In genomic region chr4:133390042-133390441, GRCm38 (mm10) we compare ENCODE assay signal across 12 mouse cellular contexts. TPM values are rescaled to one million over a fixed set of nuclear protein-coding genes. Genes with fewer than 3 reads are reported as not detected.
DNase-seq lines count a peak whose midpoint lies in the region; ATAC-seq and TF ChIP-seq lines count a peak whose summit lies in the region.
"Had no signal": no experiment of that assay in that cellular context is flagged by ENCODE, and none has a peak within 500 bp of the region (broad histone marks: within the 10 kb centered on the region; RNA-seq: fewer than 3 reads in every experiment).

No protein-coding gene starts in this region.

- H3K4me1 ChIP-seq in heart, embryonic 13.5 days = peaks cover 60% of the 10 kb centered on the region
- H3K4me1 ChIP-seq in liver, postnatal 0 days (ENCODE audit: insufficient read depth) = peaks cover 46% of the 10 kb centered on the region

- H3K4me2 ChIP-seq in heart, embryonic 13.5 days = no peak overlapping the region
- 0 out of 2 replicates have a peak overlapping the region, but pooled peaks have one; percentile 5 for H3K4me2 ChIP-seq in liver, postnatal 0 days (ENCODE audit: low read depth, low read length)
- H3K4me2 ChIP-seq: limb, embryonic 13.5 days had no signal

- no peaks in the 10 kb centered on the region for H3K9me3 ChIP-seq in heart, embryonic 13.5 days
- H3K9me3 ChIP-seq in liver, postnatal 0 days (ENCODE audit: low read length) = no peaks in the 10 kb centered on the region
- H3K9me3 ChIP-seq: limb, embryonic 13.5 days had no signal

- peak overlapping the region; percentile 70 for H3K27ac ChIP-seq in heart, embryonic 13.5 days (replicated peaks)
- H3K27ac ChIP-seq in liver, postnatal 0 days (ENCODE audit: low read depth) = peak overlapping the region; percentile 77
- H3K27ac ChIP-seq: limb, embryonic 13.5 days had no signal

- no peaks in the 10 kb centered on the region for H3K27me3 ChIP-seq in heart, embryonic 13.5 days (replicated peaks)
- H3K27me3 ChIP-seq in liver, postnatal 0 days (ENCODE audit: insufficient read depth, low read length) = no peaks in the 10 kb centered on the region
- H3K27me3 ChIP-seq: limb, embryonic 13.5 days; Patski had no signal

- ATAC-seq in heart, embryonic 13.5 days (ENCODE audit: extremely low read depth, insufficient number of reproducible peaks, low FRiP score, low TSS enrichment) = no peak
- peak; percentile 89 for ATAC-seq in liver, postnatal 0 days
- ATAC-seq: Patski had no signal

- H3K9ac ChIP-seq in heart, embryonic 13.5 days = peak overlapping the region; percentile 24; the same call in 1 of the 2 replicates
- no peak overlapping the region for H3K9ac ChIP-seq in liver, postnatal 0 days (replicated peaks)
- H3K9ac ChIP-seq: limb, embryonic 13.5 days had no signal

- no peak overlapping the region for H3K4me3 ChIP-seq in heart, embryonic 13.5 days
- no peak overlapping the region for H3K4me3 ChIP-seq in liver, postnatal 0 days (ENCODE audit: low read depth, low read length)
- H3K4me3 ChIP-seq: limb, embryonic 13.5 days had no signal

- 58% methylated on average over 2 of the region's 2 CpGs for WGBS in heart, embryonic 13.5 days
- 48% methylated on average over 2 of the region's 2 CpGs for WGBS in liver, postnatal 0 days (ENCODE audit: insufficient replicate concordance)

- no peak for DNase-seq in heart, postnatal 4 days
- DNase-seq in spleen, adult 12 weeks (ENCODE audit: low spot score) = peak; percentile 40
- no peak for DNase-seq in spleen, adult 18-20 months
- peak; percentile 60 for DNase-seq in liver, postnatal 0 days
- DNase-seq in right cerebral cortex, adult 18-20 months = no peak
- no peak for DNase-seq in cerebellum, adult 8-10 months
- DNase-seq in urinary bladder, postnatal 10 days (ENCODE audit: low spot score) = no peak
- DNase-seq: adrenal gland, postnatal 14 days; gastrocnemius, postnatal 10 days had no signal

- H3K36me3 ChIP-seq in heart, embryonic 13.5 days = peaks cover 3% of the 10 kb centered on the region
- H3K36me3 ChIP-seq in liver, postnatal 0 days (replicated peaks; ENCODE audit: insufficient read depth, low read length) = peaks cover under 1% of the 10 kb centered on the region; the same call in 1 of the 2 replicates
- H3K36me3 ChIP-seq: limb, embryonic 13.5 days had no signal

- no peak for TF ChIP-seq CTCF in liver, postnatal 0 days (IDR thresholded peaks at IDR 0.05; ENCODE audit: low read depth)

- TF ChIP-seq EP300 in liver, postnatal 0 days (IDR thresholded peaks at IDR 0.05; ENCODE audit: low read depth) = peak; percentile 92

RNA-seq across cellular contexts. Expression of gene Slc9a1, which starts 20.5 kb away (rescaled TPM):
- 6.1 and 6.3 TPM in 2 replicates for polyA plus RNA-seq in heart, embryonic 13.5 days (2015; fragmentation: Nextera tagmentation; extraction: Ambion mirVana)
- total RNA-seq in heart, postnatal 4 days (2021) = 10 to 100 TPM; 21.1 to 24.4 TPM
- 1.8 TPM in 2 replicates for polyA plus RNA-seq in liver, postnatal 0 days (2015; fragmentation: Nextera tagmentation; extraction: Ambion mirVana)

RNA-seq across cellular contexts. Expression of gene Wdtc1, which starts 36.8 kb away (rescaled TPM):
- 11.3 and 11.9 TPM in 2 replicates for polyA plus RNA-seq in heart, embryonic 13.5 days (2015; fragmentation: Nextera tagmentation; extraction: Ambion mirVana)
- 10 to 100 TPM; 46.9 to 47.9 TPM for total RNA-seq in heart, postnatal 4 days (2021)
- 5.3 and 5.5 TPM in 2 replicates for polyA plus RNA-seq in liver, postnatal 0 days (2015; fragmentation: Nextera tagmentation; extraction: Ambion mirVana)

Comparison
In these comparisons a context has a peak if more than half of its experiments do, and no peak if none do; other contexts are left out.
1. DNase-seq: peak in spleen, adult 12 weeks (single experiment) and liver, postnatal 0 days (single experiment); none in heart, postnatal 4 days (single experiment), spleen, adult 18-20 months (0 of 2), right cerebral cortex, adult 18-20 months (single experiment), cerebellum, adult 8-10 months (single experiment) and urinary bladder, postnatal 10 days (single experiment).